Mouse (Mus musculus) fat pad, adult 2 months (tissue): Measurements from ENCODE around the gene Rps21.
"Not testable (repeated sequence)": the region's sequence is repeated elsewhere in the genome, so short reads cannot be mapped to it uniquely, and the experiment has no call there.

Source experiments
- DNase-seq: peaks from one replicate; pipeline ENCODE4 v3.0.0-alpha.2; 2011; ENCODE audit warnings: low read depth, low spot score; ENCODE audit errors: extremely low read depth

Gene Rps21

DNA sequence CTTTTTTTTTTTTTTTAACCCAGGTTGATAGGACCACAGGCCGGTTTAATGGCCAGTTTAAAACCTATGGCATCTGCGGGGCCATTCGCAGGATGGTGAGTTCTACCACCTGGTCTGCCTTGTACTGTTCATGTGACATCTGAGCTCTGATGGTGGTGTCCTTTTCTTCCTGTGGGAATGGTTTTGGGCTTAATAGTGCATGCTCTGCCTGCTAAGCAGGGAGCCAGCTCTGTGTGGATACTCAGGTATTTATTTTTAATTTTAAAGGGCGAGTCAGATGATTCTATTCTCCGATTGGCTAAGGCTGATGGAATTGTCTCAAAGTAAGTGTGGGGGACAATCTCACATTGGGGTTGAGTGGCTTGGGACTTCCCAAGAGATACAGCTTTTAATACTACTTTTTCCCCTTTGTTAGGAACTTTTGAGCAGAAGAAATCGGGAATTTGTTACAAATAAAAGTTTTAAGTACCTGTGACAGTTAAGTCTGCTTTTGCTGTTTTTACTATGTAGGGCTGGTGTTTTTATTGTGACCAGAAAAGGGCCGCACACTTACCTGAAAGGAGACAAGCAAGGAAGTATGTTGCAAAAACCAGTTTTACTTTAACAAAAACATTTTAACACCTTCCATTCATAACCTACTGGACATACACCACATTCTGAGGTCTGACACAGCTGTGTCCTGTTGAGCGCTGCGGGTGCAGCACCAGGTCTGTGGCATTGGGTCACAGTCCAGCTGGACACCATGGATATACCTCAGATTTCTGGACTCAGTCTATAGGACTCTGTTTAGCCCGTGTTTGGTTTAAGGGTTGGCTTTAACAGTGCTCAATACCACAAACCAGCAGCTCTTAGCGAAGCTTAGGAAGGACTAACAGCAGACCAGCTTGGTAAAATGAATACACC is 1.0 kb downstream of the Rps21 start:
- no peak for DNase-seq

DNA sequence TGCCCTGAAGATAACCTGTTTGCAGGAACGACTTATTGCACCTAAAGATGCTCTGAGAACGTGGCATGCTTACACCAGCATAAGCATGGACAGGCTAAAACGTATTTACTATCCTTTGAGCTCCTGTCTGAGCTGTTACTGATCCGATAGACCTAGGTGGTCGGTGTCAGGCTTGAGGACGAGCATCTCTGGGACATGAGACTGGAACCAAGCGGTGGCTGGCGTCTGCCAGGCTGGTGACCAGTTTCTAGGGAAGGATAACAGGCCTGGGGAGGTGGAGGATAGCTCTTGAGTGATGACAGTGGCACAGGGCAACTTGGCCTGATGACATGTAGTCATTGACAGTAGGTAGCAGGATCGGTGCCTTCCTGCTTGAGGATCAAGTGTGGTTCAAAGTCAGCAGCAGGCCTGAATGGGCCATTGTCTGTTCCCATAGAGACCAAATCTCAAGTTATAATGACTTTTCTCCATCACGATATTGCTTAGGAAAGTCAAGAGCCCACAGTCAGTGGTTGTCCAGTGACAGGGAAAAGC is 1.8 kb downstream of the Rps21 start:
- DNase-seq = not testable (repeated sequence)

DNA sequence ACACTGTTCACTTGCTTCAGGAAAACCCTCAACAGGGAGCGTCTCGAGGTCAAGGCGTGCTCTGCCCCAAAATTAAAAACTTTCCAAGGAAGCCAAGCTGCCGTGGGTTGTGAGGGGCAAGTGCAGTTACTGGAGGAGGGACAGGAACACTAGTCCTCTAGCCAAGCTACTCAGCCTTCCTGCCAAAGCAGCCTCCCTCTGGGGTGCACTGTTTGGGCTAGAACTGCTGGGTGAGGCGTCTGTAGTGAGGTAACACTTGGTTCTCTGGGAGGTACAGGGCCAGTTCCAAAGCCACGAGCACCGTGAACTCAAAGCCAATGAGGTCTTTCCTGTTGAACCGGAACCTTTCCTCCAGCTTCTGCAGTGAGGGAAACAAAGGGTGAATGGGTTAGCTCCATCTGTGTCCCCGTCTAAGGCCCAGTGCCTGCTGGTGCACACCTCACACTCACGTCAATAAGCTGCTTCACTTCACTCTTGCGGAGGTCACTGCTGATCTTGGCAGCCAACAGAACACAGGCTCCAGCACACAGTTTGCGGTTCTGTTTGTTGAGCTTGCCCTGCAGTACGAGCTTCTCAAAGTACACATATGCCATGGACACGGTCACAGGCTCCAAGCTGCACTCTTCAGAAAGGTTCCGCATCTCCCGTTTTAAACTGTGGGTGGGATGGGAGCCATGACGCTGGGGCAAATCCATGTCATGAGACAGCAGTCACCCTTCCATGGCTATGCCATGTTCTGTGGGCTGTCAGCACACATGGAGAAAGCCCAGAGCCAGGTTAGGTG is 2.8 kb downstream of the Rps21 start:
- not testable (repeated sequence) for DNase-seq

DNA sequence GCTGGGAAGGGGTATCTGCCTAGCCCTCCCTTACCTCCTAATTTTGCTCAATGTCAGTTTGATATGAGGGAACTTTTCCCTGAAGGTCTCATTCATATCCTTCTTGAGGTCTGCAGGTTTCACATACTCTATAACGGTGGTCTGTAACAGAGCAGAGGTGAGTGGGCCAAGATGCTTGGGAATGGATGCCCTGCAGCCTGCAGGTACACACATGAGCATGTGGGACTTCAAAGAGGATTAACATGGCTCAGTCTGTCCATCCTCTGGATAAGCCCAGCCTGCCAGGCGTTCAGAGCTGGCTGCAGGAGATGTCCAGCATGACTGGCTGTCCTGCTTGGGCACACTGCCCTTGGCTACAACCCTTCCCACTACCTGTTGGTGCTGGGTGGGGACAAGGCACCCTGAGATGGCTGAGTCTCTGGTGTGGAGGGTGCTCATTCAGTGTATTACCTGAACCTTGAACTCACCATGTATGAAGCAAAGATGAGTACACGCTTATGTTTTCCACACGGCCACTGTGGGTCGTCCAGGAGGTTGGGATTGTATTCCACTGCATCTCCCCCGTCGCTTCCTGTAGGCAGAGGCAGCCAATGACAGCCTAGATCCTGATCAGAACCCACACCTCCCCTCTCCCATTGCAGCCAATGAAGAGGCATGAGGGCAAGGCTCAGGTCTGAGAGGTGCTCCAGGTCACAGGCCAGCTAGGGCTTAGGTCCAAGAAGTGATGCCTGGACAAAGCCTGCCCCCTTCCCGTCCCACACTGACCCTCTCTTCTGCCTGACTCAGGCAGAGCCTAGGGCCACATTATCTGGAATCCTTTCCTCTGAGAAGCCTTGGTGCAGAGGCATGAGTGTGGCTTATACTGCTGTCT is 3.7 kb downstream of the Rps21 start:
- DNase-seq = no peak

DNA sequence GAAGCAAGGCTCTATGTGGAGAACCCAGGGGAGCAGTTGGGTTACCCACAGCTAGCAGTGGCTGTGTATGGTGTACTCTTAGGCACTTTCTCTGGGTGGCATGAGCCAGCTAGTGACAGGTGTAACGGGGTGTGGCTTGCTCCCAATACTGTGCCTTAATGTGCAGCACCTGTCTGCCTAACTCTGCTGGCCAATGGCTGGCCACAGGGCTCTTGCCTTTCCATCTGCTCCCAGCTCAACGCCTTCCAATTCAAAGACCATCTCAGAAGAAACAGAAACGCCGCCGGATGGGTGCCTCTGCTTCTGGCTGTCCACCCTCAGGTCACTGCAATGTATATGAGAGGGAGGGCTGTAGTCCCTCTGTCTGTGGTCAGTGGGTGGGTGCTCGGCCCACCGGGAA is 4.7 kb downstream of the Rps21 start:
- DNase-seq = no peak

DNA sequence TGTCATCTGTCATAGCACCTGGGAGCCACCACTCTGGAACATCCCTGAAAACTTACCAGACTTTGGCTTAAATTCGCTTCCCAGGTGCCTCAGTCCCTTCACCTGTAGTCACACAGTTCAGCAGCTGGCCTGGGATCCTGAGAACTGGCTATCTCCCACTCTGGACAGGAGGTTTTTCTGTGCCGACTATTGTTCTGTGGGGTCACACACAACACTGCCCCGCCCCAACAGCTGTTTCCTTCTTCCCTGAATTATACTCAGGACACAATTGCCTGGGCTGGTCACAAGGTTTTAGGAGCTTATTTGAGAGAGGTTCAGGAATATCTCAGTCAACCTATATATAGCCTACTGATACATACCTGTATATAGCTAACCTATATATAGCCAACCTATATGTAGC is 5.3 kb downstream of the Rps21 start:
- no peak for DNase-seq

DNA sequence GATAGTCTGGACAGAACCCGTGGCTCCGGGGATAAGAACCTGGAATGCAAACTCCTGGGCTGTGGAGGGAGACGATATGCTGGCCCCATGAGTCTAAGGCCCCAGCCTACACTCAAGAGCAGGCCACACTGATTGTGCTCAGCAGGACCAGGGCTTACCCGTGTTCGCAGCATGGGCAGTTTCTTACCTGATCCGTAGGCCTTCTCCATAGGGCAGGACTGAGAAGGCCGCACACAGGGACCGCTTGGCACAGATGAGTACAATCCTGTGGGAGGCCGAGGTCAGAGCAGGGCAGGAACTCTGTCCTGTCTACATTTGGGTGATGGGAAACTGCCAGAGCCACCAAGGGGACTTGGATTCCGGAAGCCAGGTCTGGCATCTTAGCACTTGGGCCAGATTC is 5.7 kb downstream of the Rps21 start:
- DNase-seq = no peak

DNA sequence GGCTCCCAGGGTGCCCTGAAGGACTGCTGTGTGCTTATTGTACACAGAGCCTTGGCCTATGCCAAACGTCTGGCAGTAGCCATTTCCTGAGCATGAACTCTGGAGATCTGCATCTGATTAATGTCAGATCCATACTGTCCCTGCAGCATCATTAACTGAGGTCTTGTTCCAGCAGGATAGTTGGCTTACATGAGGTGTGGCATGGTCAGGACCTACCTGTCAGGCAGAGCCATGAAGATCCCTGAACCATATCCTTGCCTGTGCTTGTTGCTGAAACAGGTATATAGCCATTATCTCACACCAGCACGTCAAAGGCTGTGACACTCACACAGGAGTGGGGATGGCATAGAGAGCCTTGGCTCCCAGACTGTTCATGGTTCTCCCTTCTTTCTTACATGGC is 10.8 kb downstream of the Rps21 start:
- no peak for DNase-seq

DNA sequence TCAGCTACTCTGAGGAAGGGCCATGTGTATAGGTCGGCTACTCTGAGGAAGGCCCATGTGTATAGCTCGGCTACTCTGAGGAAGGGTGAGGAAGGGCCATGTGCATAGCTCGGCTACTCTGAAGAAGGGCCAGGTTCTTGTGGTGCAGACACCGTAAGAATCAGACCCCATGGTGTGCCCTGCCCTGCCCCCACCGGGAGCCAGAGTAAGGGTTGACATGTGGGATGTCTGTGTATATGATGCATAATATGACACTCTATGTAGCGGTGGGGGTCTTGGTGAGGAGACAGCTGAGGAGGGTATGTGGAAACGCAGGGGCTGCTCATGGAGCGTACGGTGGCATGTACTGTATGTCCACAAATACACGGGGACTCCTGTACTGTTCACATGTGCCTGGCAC is 12.2 kb downstream of the Rps21 start:
- DNase-seq = no peak

DNA sequence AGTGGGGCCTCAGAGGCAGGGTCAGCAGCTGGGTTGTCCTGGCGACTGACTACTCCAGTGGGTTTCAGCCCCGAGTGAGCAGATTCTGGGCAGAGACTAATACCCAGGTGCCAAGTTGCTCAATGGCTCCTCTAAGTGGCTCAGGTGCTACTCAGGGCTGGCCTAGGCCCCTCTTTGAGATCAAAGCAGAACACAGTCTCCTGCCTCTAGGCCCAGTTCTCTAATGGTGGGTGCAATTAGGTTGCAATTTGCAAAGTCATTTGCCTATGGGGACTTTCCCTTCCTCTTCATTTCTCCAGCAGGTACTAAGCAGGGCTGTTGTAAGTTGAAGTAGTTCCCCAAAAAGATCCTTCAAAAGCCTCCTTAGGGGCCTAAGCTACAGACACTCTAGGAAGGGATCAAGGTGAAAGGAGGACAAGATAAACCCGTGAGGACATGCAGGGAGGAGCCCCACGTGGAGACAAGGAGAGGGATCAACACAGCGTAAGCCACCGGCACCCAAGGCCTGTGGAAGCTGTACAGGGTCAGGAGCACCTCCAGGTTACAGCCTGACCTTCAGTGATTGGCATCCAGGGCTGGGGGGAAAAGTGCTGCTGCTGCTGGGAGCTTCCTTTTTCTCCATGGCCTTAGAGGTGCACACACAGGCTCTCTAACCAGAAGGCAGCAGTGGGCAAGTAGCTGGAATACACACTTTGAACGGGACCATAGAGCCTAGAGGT is 13.5 kb downstream of the Rps21 start:
- no peak for DNase-seq

DNA sequence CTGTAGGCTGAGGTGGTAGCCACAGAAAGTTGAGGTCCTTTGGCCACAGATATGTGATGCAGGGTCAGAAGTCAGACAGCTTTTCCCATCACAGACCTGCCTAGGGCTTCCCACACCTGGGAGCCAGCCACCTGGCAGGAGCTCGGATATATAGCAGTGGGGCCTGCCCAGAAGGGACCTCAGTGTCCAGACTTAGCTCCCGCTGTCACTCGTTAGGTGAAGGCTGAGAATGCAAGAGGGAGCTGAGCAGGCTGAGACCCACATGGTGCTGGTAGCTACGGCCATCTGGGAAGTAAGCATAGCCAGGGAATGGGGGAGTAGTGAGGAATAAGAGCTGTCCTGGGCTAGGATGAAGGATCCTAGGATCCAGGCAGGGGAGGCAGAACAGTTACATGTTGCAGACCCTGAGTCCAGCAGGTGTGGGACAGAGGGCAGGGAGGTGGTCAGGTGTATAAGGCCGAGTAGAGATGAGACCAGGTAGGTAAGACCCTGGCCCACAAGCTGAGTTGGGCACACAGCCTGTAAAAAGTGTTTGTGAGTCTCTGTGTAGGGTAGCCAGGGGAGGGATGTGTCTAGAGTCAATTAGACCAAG is 14.7 kb downstream of the Rps21 start:
- no peak for DNase-seq

DNA sequence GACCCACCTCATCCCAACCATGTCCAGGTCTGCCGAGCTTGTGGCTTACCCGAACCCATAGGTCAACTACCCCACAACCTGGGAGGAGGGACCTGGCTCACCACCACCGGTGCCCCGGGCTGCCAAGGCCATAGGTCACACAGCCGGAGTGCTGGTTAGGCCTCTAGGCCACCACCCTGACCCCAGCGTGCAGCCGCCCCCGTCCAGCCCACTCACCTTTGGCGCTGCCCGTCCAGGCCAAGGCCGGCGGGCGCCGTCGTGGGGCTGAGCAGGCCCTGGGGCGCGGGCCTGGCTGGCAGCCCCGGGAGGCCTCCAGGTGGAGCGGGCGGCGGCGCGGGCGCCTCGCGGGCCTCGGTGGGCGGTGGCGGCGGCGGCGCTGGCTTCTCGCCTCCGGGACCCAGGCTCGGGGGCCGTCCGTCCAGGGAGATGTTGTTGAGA is 15.7 kb downstream of the Rps21 start:
- no peak for DNase-seq

DNA sequence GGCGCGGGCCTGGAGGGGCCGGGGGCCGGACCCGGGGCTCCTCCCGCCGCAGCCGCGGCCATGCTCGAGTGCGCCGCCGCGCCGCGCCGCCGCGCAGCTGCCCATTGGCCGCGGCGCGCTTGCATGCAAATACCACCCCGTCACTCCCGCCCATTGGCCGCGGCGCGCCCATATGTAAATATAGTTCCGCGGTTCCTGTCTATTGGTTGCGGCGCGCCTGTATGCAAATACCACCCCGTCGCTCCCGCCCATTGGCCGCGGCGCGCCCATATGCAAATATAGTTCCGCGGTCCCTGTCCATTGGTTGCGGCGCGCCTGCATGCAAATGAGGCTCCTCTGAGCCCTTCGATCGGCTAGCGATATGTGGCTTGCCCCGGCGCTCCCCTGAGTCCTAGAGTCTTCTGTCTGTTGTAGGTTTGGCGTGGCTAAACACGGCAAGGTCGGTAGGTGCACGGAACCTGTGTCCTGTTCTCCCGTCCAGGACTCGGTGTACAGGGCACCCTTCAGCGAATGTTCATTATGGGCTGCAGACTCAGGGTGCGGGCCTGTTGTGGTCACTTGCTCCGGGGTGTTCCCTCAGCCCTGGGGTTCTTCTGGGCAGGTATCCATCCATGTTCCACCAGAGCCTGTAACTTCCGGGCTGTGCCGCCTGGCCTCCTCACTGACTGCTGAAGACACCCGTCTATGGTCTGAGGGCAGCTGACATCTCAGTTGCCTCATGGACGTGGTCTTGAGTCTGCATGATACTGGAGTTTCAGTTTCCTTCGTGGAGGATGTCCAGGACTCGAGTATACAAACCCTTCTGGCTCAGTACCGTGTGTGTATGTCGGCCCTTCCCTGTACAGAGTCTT is 16.4 kb downstream of the Rps21 start, which contains the start of gene Cables2:
Gene Cables2, minus strand, starts transcription at position 103 of the 851 bp plus-strand sequence.
- DNase-seq = peak; percentile 68

DNA sequence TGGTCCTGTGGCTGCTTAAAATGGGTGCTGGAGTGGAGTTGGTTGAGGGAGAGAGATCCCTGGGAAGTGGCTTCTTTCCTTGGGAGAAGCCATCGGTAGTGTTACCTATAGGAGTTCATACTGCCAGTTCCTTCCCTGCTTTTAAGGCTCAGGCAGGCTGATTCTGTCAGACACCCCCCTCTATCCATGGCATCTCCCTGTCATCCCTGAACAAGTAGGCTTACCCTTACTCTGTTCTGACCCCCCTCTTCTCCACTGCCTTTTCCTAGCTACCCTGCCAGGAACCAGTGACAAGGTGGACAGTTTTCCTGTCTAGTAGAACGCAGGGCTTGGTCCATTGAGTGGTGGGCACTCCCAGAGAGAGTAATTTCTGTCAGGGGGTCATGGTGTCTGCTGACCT is 17.3 kb downstream of the Rps21 start:
- DNase-seq = no peak

DNA sequence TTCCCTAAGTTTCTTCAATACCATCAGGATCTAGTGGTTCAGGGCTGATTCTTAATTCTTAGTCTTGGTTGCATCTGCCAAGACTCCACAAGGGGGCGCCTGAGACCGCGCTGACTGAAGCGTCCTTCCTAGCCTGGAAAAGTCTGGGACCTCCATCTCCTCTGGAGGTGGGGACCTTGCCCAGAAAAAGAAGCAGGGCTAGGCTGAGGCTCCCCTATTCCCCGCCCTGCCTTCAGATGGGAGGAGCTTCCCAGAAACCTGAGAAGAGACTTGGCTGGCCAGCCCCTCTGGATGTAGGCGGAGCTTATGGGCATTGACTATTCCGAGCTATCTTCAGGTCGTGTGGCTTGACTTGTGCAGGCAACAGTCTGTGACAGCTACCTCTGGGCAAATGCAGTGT is 18.7 kb downstream of the Rps21 start:
- no peak for DNase-seq

DNA sequence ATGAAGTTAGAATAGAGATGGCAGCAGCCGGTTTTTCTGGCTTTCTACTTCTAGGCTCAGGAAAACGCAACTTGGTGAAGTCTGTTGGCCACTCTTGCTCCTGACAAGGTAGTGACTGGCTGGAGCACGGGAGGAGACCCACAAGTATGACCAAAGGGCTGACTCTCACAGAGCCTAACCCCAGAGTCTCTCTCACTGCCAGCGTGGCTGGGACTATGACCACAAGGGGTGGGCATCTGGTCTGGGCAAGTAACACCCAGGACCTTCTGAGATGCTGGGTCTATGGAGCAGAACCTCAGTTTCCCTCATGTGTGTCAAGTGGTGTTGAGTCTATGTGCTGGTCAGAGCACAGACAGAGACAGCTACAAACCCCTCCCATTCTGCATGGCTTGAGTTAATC is 19.2 kb downstream of the Rps21 start:
- no peak for DNase-seq

DNA sequence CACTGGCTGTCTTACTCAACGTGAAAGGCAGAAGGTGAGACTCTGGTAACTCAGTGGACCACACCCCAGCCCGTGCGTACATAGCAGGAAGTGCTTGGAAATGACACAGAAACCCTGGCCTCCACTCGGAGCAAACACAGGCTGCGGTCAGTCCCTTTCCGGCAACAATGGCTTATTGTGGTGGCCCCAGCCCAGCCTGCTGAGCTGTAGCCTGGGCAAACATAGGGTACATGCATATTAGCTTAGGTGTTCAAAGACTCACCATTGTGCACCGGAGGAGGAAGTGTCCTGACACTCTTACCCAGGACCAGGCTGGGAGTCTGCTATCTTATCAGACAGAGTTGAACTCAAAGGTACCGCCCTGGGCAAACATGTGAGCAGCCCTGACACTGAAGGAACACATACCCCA is 19.7 kb downstream of the Rps21 start:
- no peak for DNase-seq

DNA sequence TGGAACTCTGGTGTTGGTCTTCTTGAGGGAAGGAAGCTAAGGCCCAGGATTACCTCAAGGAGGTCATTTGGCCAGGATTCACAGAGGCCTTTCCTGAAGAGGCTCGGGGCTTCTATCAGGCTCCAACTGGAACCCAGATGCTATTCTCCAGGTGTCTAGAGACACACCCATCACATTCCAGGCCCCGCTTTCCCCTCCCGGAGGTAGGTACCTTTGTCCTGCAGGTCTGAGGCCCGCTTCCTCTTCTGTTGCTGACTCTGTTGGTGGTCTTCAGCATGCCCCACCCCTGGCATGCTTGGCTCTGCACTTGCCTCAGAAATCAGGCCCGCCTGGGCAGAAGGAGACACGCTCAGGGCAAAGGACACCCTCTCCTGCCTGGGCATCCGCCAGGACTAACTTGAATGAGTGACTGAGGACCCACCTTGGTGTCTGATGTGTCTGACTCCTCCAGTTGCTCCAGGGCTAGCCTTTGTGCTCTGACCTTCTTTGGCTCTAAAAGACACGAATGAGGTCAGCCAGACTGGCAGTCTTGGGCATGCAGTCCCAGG is 20.7 kb downstream of the Rps21 start:
- DNase-seq = no peak

DNA sequence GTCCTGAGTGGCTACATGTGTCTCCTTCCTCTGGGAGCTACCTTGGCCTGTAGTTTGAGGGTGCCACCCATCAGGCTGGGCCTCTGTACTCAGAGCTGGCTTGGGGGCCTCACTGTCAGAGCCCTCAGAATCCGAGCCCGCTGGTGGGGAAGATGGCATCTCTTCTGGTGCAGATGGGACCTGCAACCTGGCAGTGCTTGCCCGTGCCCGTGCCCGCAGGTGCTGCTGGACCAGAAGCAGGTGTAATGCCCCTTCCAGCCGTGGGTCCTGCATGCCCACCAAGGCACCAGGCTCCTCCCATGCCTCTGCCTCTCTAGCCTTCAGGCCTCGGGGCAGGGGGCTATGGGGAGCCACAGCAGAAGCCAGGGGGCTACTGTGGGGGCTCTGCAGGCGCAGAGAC is 22.1 kb downstream of the Rps21 start:
- DNase-seq = no peak
